Mouse (Mus musculus): ENCODE measurements at regions not wholly inside any gene's neighbourhood (a gene's known extent, or its start where the extent isn't known, plus 50 kb on each side); places are given as distances from the start of the nearest gene placed in this dataset.
A peak's percentile ranks its signal among the peaks of the same experiment; 100 is the strongest.

DNA sequence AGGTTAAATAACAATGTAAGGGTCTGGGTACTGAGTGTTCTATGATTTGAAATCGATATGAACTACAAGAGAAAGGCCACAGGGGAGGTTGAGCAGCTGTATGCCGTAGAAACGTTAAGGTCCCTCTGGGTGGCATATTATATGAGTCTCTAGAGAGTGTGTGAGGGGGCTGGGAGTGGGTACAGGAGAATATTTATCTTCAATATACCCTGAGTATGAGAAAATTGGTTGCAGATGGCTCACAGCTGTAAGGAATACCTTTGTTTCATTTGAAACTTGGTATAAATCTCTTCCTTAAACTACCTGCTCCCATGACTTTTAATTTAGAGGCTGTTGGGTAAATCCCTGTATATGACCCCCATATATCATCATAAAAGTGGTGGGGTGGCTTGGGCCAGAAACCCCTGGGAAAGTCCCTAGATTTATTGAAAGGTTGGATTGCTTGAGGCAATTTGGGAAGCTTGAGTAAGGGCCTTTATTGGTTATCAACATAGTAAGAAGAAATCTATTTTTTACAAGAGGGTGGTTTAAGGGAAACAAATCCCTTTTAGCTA, 128.7 kb upstream of the Prkg2 start:
- ATAC-seq (ENCODE audit: insufficient number of reproducible peaks, low FRiP score, low TSS enrichment, low read depth) (peak; percentile 86), DNase-seq (ENCODE audit: low spot score) (peak; percentile 68)
- WGBS, result 13% methylated on average over 3 of the region's 3 CpGs
- H3K9me3 ChIP-seq (ENCODE audit: control insufficient read depth, low read length), result no peaks in the 10 kb centered on the region
- H3K36me3 ChIP-seq (ENCODE audit: control insufficient read depth, insufficient read depth, low read length), result no peaks in the 10 kb centered on the region
- H3K9ac ChIP-seq (ENCODE audit: low read length), result no peak overlapping the region
- H3K27me3 ChIP-seq (ENCODE audit: control insufficient read depth, insufficient read depth, low read length), result no peaks in the 10 kb centered on the region
- peaks cover 16% of the 10 kb centered on the region; the same call in 1 of the 2 replicates for H3K4me1 ChIP-seq (ENCODE audit: control insufficient read depth, insufficient read depth, low read length)
- no peak overlapping the region for H3K4me2 ChIP-seq (ENCODE audit: low read depth, severe bottlenecking)
- H3K27ac ChIP-seq (replicated peaks; ENCODE audit: low read depth, low read length), result no peak overlapping the region
- H3K4me3 ChIP-seq (ENCODE audit: low read depth, low read length), result no peak overlapping the region

GRCm38 (mm10) chr5:99157973-99158372, 120.8 kb upstream of the Prkg2 start:
- no peak overlapping the region for H3K9ac ChIP-seq (ENCODE audit: low read length)
- no peaks in the 10 kb centered on the region for H3K27me3 ChIP-seq (ENCODE audit: control insufficient read depth, insufficient read depth, low read length)
- H3K27ac ChIP-seq (replicated peaks; ENCODE audit: low read depth, low read length), result no peak overlapping the region
- ATAC-seq (ENCODE audit: insufficient number of reproducible peaks, low FRiP score, low TSS enrichment, low read depth), result no peak
- H3K9me3 ChIP-seq (ENCODE audit: control insufficient read depth, low read length), result no peaks in the 10 kb centered on the region
- H3K4me1 ChIP-seq (ENCODE audit: control insufficient read depth, insufficient read depth, low read length), result 0 out of 2 replicates have a peak, but pooled peaks cover 2% of the 10 kb centered on the region
- no peaks in the 10 kb centered on the region for H3K36me3 ChIP-seq (ENCODE audit: control insufficient read depth, insufficient read depth, low read length)
- DNase-seq (ENCODE audit: low spot score), result peak; percentile 66
- H3K4me2 ChIP-seq (ENCODE audit: low read depth, severe bottlenecking), result no peak overlapping the region
- 5% methylated on average over 1 of the region's 1 CpGs for WGBS
- H3K4me3 ChIP-seq (ENCODE audit: low read depth, low read length), result no peak overlapping the region

DNA sequence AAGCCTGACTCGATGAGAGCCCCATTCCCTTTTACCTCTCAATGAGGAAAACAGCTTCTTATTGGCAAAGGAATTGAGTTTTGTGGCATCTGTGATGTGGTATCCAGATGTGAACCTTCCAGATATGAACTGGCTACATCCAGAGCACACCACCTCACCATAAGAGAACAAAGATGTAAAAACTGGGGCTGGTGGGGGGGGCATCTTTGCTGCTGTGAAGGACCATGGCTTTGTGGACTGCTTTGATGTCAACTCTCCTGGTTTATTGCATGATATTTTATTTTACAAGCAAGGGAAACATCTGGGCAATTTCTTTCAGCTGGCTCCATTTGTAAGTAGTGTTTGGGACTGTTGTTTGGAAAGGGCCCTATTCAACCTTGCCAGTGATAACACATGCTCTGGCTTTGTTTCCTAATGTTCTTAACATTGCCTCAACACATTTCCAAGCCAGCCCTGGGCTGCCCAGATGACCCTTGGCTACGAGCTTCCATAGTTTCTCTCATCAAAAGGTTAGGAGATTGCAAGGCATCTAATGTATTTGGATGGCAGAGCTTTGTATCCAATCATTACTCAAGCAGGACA, 116.2 kb upstream of the Prkg2 start:
- DNase-seq (ENCODE audit: low spot score) (no peak), ATAC-seq (ENCODE audit: insufficient number of reproducible peaks, low FRiP score, low TSS enrichment, low read depth) (peak; percentile 72; the same call in 1 of the 2 replicates)
- no peak overlapping the region for H3K27ac ChIP-seq (replicated peaks; ENCODE audit: low read depth, low read length)
- WGBS, result 50% methylated on average over 2 of the region's 2 CpGs
- H3K36me3 ChIP-seq (ENCODE audit: control insufficient read depth, insufficient read depth, low read length), result no peaks in the 10 kb centered on the region
- H3K4me2 ChIP-seq (ENCODE audit: low read depth, severe bottlenecking), result no peak overlapping the region
- H3K9ac ChIP-seq (ENCODE audit: low read length), result no peak overlapping the region
- no peaks in the 10 kb centered on the region for H3K9me3 ChIP-seq (ENCODE audit: control insufficient read depth, low read length)
- no peaks in the 10 kb centered on the region for H3K27me3 ChIP-seq (ENCODE audit: control insufficient read depth, insufficient read depth, low read length)
- H3K4me1 ChIP-seq (ENCODE audit: control insufficient read depth, insufficient read depth, low read length), result no peaks in the 10 kb centered on the region
- H3K4me3 ChIP-seq (ENCODE audit: low read depth, low read length), result no peak overlapping the region

- Histone ChIP-seq H3K36me3 (ENCODE audit: control insufficient read depth, insufficient read depth, low read length) (no peaks in the 10 kb centered on the region), H3K27me3 (ENCODE audit: control insufficient read depth, insufficient read depth, low read length) (no peaks in the 10 kb centered on the region), H3K4me3 (ENCODE audit: low read depth, low read length) (no peak overlapping the region), H3K9ac (ENCODE audit: low read length) (no peak overlapping the region), H3K4me1 (ENCODE audit: control insufficient read depth, insufficient read depth, low read length) (no peaks in the 10 kb centered on the region), H3K9me3 (ENCODE audit: control insufficient read depth, low read length) (no peaks in the 10 kb centered on the region), H3K27ac (replicated peaks; ENCODE audit: low read depth, low read length) (no peak overlapping the region), H3K4me2 (ENCODE audit: low read depth, severe bottlenecking) (no peak overlapping the region)
- DNase-seq (ENCODE audit: low spot score) (no peak), ATAC-seq (ENCODE audit: insufficient number of reproducible peaks, low FRiP score, low TSS enrichment, low read depth) (no peak)
- 89% methylated on average over 4 of the region's 4 CpGs for WGBS
These were observed 115.1 kb upstream of the Prkg2 start for GRCm38 (mm10) chr5:99152299-99152698.

DNA sequence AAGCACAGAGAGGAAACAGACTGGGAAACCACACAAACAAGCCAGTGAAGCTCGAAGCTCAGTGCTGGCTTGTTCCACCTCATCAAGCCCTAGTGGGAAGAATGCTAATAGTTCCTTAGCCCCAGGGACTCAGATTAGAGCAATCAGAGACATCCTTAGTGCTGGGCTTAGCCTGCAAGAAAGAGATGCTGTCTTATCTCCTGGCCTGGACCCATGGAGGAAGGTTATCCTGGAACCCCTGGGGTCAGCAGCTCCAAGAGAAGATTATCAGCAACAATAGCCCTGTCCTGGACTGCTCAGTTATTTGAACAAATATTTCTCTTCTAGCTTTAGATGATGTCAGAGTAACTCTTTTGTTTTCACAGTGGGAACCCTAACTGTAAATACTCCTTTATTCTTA, 112.8 kb upstream of the Prkg2 start:
- Histone ChIP-seq H3K4me3 (ENCODE audit: low read depth, low read length) (no peak overlapping the region), H3K9me3 (ENCODE audit: control insufficient read depth, low read length) (no peaks in the 10 kb centered on the region), H3K4me2 (ENCODE audit: low read depth, severe bottlenecking) (no peak overlapping the region), H3K4me1 (ENCODE audit: control insufficient read depth, insufficient read depth, low read length) (no peaks in the 10 kb centered on the region), H3K27ac (replicated peaks; ENCODE audit: low read depth, low read length) (no peak overlapping the region), H3K27me3 (ENCODE audit: control insufficient read depth, insufficient read depth, low read length) (no peaks in the 10 kb centered on the region), H3K36me3 (ENCODE audit: control insufficient read depth, insufficient read depth, low read length) (no peaks in the 10 kb centered on the region), H3K9ac (ENCODE audit: low read length) (no peak overlapping the region)
- DNase-seq (ENCODE audit: low spot score), result no peak
- WGBS, result 56% methylated on average over 1 of the region's 1 CpGs
- ATAC-seq (ENCODE audit: insufficient number of reproducible peaks, low FRiP score, low TSS enrichment, low read depth), result no peak

GRCm38 (mm10) chr5:99132670-99133069, 95.5 kb upstream of the Prkg2 start:
- Histone ChIP-seq H3K9ac (ENCODE audit: low read length) (no peak overlapping the region), H3K4me1 (ENCODE audit: control insufficient read depth, insufficient read depth, low read length) (no peaks in the 10 kb centered on the region), H3K4me2 (ENCODE audit: low read depth, severe bottlenecking) (no peak overlapping the region), H3K9me3 (ENCODE audit: control insufficient read depth, low read length) (no peaks in the 10 kb centered on the region), H3K4me3 (ENCODE audit: low read depth, low read length) (no peak overlapping the region), H3K36me3 (ENCODE audit: control insufficient read depth, insufficient read depth, low read length) (no peaks in the 10 kb centered on the region), H3K27me3 (ENCODE audit: control insufficient read depth, insufficient read depth, low read length) (no peaks in the 10 kb centered on the region), H3K27ac (replicated peaks; ENCODE audit: low read depth, low read length) (no peak overlapping the region)
- 79% methylated on average over 2 of the region's 2 CpGs for WGBS
- no peak for DNase-seq (ENCODE audit: low spot score)
- ATAC-seq (ENCODE audit: insufficient number of reproducible peaks, low FRiP score, low TSS enrichment, low read depth), result no peak

DNA sequence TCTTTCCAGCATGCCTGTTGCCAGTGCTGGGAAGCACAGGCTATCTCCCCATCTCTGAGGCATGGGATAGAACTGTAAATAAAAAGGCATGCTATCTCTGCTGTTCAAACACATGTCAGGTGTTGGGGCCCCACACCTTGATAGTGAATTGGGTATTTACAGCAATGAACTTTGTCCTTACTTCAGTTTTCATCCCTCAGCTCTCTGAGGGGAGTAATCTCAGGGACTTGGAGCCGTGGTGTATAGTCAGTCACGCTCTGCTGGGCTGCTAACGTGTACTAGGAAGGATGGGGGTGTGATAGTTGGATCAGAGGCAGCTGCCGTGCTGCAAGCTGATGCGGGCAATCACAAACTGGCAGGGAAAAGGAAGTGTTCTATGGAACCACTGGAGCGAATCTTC, 91.5 kb upstream of the Prkg2 start:
- Histone ChIP-seq H3K9ac (ENCODE audit: low read length) (no peak overlapping the region), H3K4me2 (ENCODE audit: low read depth, severe bottlenecking) (no peak overlapping the region), H3K4me3 (ENCODE audit: low read depth, low read length) (no peak overlapping the region), H3K36me3 (ENCODE audit: control insufficient read depth, insufficient read depth, low read length) (no peaks in the 10 kb centered on the region), H3K4me1 (ENCODE audit: control insufficient read depth, insufficient read depth, low read length) (no peaks in the 10 kb centered on the region), H3K27ac (replicated peaks; ENCODE audit: low read depth, low read length) (no peak overlapping the region), H3K9me3 (ENCODE audit: control insufficient read depth, low read length) (no peaks in the 10 kb centered on the region), H3K27me3 (ENCODE audit: control insufficient read depth, insufficient read depth, low read length) (no peaks in the 10 kb centered on the region)
- 82% methylated on average over 6 of the region's 6 CpGs for WGBS
- DNase-seq (ENCODE audit: low spot score) (no peak), ATAC-seq (ENCODE audit: insufficient number of reproducible peaks, low FRiP score, low TSS enrichment, low read depth) (no peak)

GRCm38 (mm10) chr5:99125418-99125817, 88.3 kb upstream of the Prkg2 start:
- H3K36me3 ChIP-seq (ENCODE audit: control insufficient read depth, insufficient read depth, low read length), result no peaks in the 10 kb centered on the region
- H3K27ac ChIP-seq (replicated peaks; ENCODE audit: low read depth, low read length), result no peak overlapping the region
- no peak overlapping the region for H3K9ac ChIP-seq (ENCODE audit: low read length)
- no peak for ATAC-seq (ENCODE audit: insufficient number of reproducible peaks, low FRiP score, low TSS enrichment, low read depth)
- H3K4me3 ChIP-seq (ENCODE audit: low read depth, low read length), result no peak overlapping the region
- no peaks in the 10 kb centered on the region for H3K27me3 ChIP-seq (ENCODE audit: control insufficient read depth, insufficient read depth, low read length)
- DNase-seq (ENCODE audit: low spot score), result no peak
- no peaks in the 10 kb centered on the region for H3K4me1 ChIP-seq (ENCODE audit: control insufficient read depth, insufficient read depth, low read length)
- no peaks in the 10 kb centered on the region for H3K9me3 ChIP-seq (ENCODE audit: control insufficient read depth, low read length)
- 92% methylated on average over 3 of the region's 3 CpGs for WGBS
- H3K4me2 ChIP-seq (ENCODE audit: low read depth, severe bottlenecking), result no peak overlapping the region

DNA sequence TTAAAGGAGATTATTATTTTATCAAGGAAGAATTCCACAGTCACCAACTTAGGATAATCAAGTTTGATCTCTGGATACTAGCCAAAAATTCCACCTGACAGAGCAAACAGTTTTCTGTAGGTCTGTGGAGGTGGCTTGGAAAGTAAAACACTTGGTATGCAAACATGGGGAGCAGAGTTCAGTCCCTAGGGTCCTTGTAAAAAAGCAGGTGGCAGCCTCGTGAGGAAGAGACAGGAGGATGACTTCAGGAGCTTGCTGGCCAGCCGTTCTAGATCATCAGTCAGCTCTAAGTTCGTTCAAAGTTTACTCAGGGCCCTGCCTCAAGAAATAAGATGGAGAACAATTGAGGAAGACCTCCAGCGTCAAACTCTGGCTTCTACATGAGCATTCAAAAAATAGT, 74.6 kb upstream of the Prkg2 start:
- 89% methylated on average over 4 of the region's 4 CpGs for WGBS
- ATAC-seq (ENCODE audit: insufficient number of reproducible peaks, low FRiP score, low TSS enrichment, low read depth), result no peak
- H3K27ac ChIP-seq (replicated peaks; ENCODE audit: low read depth, low read length), result no peak overlapping the region
- H3K4me1 ChIP-seq (ENCODE audit: control insufficient read depth, insufficient read depth, low read length), result no peaks in the 10 kb centered on the region
- no peaks in the 10 kb centered on the region for H3K9me3 ChIP-seq (ENCODE audit: control insufficient read depth, low read length)
- H3K4me2 ChIP-seq (ENCODE audit: low read depth, severe bottlenecking), result no peak overlapping the region
- H3K27me3 ChIP-seq (ENCODE audit: control insufficient read depth, insufficient read depth, low read length), result no peaks in the 10 kb centered on the region
- no peak for DNase-seq (ENCODE audit: low spot score)
- H3K4me3 ChIP-seq (ENCODE audit: low read depth, low read length), result no peak overlapping the region
- no peaks in the 10 kb centered on the region for H3K36me3 ChIP-seq (ENCODE audit: control insufficient read depth, insufficient read depth, low read length)
- H3K9ac ChIP-seq (ENCODE audit: low read length), result no peak overlapping the region

Measured in limb, embryonic 11.5 days (tissue).